ENCODE assay signal across 32 mouse cellular contexts in genomic region chr9:104192513-104192912, GRCm38 (mm10).
DNase-seq lines count a peak whose midpoint lies in the region; ATAC-seq lines count a peak whose summit lies in the region.
"Had no signal": no experiment of that assay in that cellular context is flagged by ENCODE, and none has a peak within 500 bp of the region (broad histone marks: within the 10 kb centered on the region; RNA-seq: fewer than 3 reads in every experiment).

No protein-coding gene starts in this region.

- H3K36me3 ChIP-seq in heart, embryonic 12.5 days, result peaks cover 59% of the 10 kb centered on the region
- H3K36me3 ChIP-seq in heart, embryonic 10.5 days, result peaks cover 77% of the 10 kb centered on the region

- 82% methylated on average over 6 of the region's 6 CpGs for WGBS in heart, embryonic 12.5 days
- 90% methylated on average over 6 of the region's 6 CpGs for WGBS in heart, embryonic 10.5 days

- H3K9ac ChIP-seq in heart, embryonic 12.5 days, result no peak overlapping the region
- H3K9ac ChIP-seq: embryonic facial prominence, embryonic 12.5 days; forebrain, embryonic 15.5 days; hindbrain, embryonic 14.5 days; limb, embryonic 13.5 days; liver, embryonic 15.5 days; midbrain, embryonic 15.5 days had no signal

- no peaks in the 10 kb centered on the region for H3K27me3 ChIP-seq in heart, embryonic 12.5 days (replicated peaks)
- no peaks in the 10 kb centered on the region for H3K27me3 ChIP-seq in heart, embryonic 10.5 days (ENCODE audit: insufficient read depth, poor library complexity, severe bottlenecking)
- H3K27me3 ChIP-seq: embryonic facial prominence, embryonic 12.5 days; forebrain, embryonic 15.5 days; limb, embryonic 13.5 days; liver, embryonic 15.5 days; midbrain, embryonic 15.5 days; Patski had no signal

- H3K4me3 ChIP-seq in heart, embryonic 12.5 days, result no peak overlapping the region
- H3K4me3 ChIP-seq in heart, embryonic 10.5 days, result no peak overlapping the region
- H3K4me3 ChIP-seq: embryonic facial prominence, embryonic 12.5 days; forebrain, embryonic 10.5 days; forebrain, embryonic 15.5 days; limb, embryonic 13.5 days; liver, embryonic 15.5 days; midbrain, embryonic 10.5 days; midbrain, embryonic 15.5 days had no signal

- no peak for DNase-seq in heart, embryonic 10.5 days (ENCODE audit: low spot score)
- peak; percentile 19 for DNase-seq in kidney, adult 9 months
- no peak for DNase-seq in kidney, adult 11 months
- peak; percentile 52 for DNase-seq in adipocyte (ENCODE audit: low spot score)
- no peak for DNase-seq in lung, postnatal 4 days
- DNase-seq: adrenal gland, postnatal 14 days; cerebellum, adult 11 months; cerebellum, adult 9-10 months; embryo, embryonic 11 days; gastrocnemius, postnatal 25 days; heart, postnatal 4 days; kidney, adult 2 months; kidney, postnatal 4 days; right cerebral cortex, postnatal 25 days; spleen, adult 18-20 months; thymus, adult 18-20 months; thymus, postnatal 25 days had no signal

- no peak overlapping the region for H3K4me2 ChIP-seq in heart, embryonic 12.5 days
- H3K4me2 ChIP-seq: embryonic facial prominence, embryonic 12.5 days; forebrain, embryonic 15.5 days; heart, embryonic 11.5 days; hindbrain, embryonic 14.5 days; limb, embryonic 13.5 days; liver, embryonic 15.5 days; midbrain, embryonic 15.5 days had no signal

- H3K9me3 ChIP-seq in heart, embryonic 12.5 days (replicated peaks), result no peaks in the 10 kb centered on the region
- H3K9me3 ChIP-seq in heart, embryonic 10.5 days, result no peaks in the 10 kb centered on the region
- H3K9me3 ChIP-seq: embryonic facial prominence, embryonic 12.5 days; forebrain, embryonic 10.5 days; forebrain, embryonic 15.5 days; limb, embryonic 13.5 days; liver, embryonic 15.5 days; midbrain, embryonic 10.5 days; midbrain, embryonic 15.5 days had no signal

- ATAC-seq in heart, embryonic 12.5 days (ENCODE audit: insufficient number of reproducible peaks, low FRiP score), result no peak
- peak; percentile 42; the same call in 1 of the 2 replicates for ATAC-seq in megakaryocyte progenitor cell, adult 5-6 weeks (replicated peaks; ENCODE audit: poor library complexity)
- ATAC-seq: forebrain, embryonic 15.5 days; lung, postnatal 0 days; midbrain, embryonic 15.5 days; Patski had no signal

- H3K27ac ChIP-seq in heart, embryonic 12.5 days (ENCODE audit: poor library complexity, severe bottlenecking), result peak overlapping the region; percentile 20; the same call in 1 of the 2 replicates
- no peak overlapping the region for H3K27ac ChIP-seq in heart, embryonic 10.5 days
- H3K27ac ChIP-seq: embryonic facial prominence, embryonic 12.5 days; forebrain, embryonic 10.5 days; forebrain, embryonic 15.5 days; hindbrain, embryonic 14.5 days; kidney, postnatal 0 days; limb, embryonic 13.5 days; liver, embryonic 15.5 days; macrophage; midbrain, embryonic 10.5 days; midbrain, embryonic 15.5 days had no signal

- peaks cover 27% of the 10 kb centered on the region for H3K4me1 ChIP-seq in heart, embryonic 12.5 days (replicated peaks)
- H3K4me1 ChIP-seq in heart, embryonic 10.5 days, result no peaks in the 10 kb centered on the region
- H3K4me1 ChIP-seq: embryonic facial prominence, embryonic 12.5 days; forebrain, embryonic 10.5 days; forebrain, embryonic 15.5 days; limb, embryonic 13.5 days; liver, embryonic 15.5 days; midbrain, embryonic 15.5 days had no signal

Comparison
In these comparisons a context has a peak if more than half of its experiments do, and no peak if none do; other contexts are left out.
1. DNase-seq: peak in kidney, adult 9 months (single experiment) and adipocyte (single experiment); none in heart, embryonic 10.5 days (single experiment), kidney, adult 11 months (single experiment) and lung, postnatal 4 days (0 of 2).